Mouse (Mus musculus): ENCODE data around the gene Prim2. TPM values are rescaled to one million over a fixed set of nuclear protein-coding genes. Genes with fewer than 3 reads are reported as not detected.

Prim2 gene
- polyA plus RNA-seq, 1 experiment from 2014 or later = 40.7 TPM

DNA sequence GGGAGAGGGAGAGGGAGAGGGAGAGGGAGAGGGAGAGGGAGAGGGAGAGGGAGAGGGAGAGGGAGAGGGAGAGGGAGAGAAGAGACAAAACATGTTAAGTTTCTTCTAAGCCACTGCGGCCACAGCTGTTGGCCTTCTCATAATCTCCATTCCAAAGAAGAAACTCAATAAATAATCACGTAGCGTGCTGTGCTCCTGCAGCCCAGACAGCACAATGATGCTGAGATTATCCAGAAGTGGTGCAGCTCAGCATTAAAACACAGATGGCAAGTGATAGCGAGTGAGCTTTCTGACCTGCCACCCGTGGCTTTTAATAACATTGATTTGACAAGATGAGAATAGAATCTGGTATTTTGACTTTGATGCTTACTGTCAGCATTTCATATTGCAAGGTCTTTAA lies 205.4 kb downstream of the Prim2 start:
- no peaks in the 10 kb centered on the region for H3K36me3 ChIP-seq (ENCODE audit: control insufficient read depth, insufficient read depth, low read length)
- ATAC-seq (ENCODE audit: insufficient number of reproducible peaks, insufficient read depth, low FRiP score, low read depth) = no peak

DNA sequence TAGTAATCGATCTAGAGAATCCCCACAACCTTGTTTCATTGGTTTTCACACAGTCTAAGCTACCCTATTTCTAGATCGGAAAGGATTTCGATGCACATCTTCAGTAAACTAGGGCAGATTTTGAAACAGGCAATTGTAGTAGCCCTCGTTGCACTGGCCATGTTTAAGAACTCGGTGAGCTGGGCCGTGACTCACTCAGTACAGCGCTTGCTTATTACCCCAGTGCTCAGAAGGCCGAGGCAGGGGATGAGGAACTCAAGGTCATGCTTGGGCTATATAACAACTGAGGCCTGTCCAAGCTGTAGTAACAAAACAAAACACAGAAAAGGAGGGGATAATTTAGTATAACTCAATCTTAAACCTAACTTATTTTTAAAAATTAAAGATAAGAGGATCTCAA lies 208.9 kb downstream of the Prim2 start:
- Histone ChIP-seq H3K4me1 (ENCODE audit: control insufficient read depth, insufficient read depth, low read length) (no peaks in the 10 kb centered on the region), H3K4me3 (ENCODE audit: low read depth, low read length) (no peak overlapping the region), H3K9me3 (ENCODE audit: control insufficient read depth, low read depth, low read length) (no peaks in the 10 kb centered on the region), H3K9ac (replicated peaks; ENCODE audit: low read depth, low read length) (no peak overlapping the region), H3K27ac (ENCODE audit: low read length) (no peak overlapping the region), H3K36me3 (ENCODE audit: control insufficient read depth, insufficient read depth, low read length) (no peaks in the 10 kb centered on the region), H3K4me2 (replicated peaks; ENCODE audit: low read depth, low read length) (no peak overlapping the region), H3K27me3 (ENCODE audit: control insufficient read depth, insufficient read depth, low read length) (no peaks in the 10 kb centered on the region)
- ATAC-seq (ENCODE audit: insufficient number of reproducible peaks, insufficient read depth, low FRiP score, low read depth) = no peak
- WGBS = 90% methylated on average over 8 of the region's 8 CpGs

More for the DNA sequence above, 205.4 kb downstream of the Prim2 start:
- no peak overlapping the region for H3K4me3 ChIP-seq (ENCODE audit: low read depth, low read length)
- no peaks in the 10 kb centered on the region for H3K9me3 ChIP-seq (ENCODE audit: control insufficient read depth, low read depth, low read length)
- H3K27ac ChIP-seq (ENCODE audit: low read length) = no peak overlapping the region
- H3K9ac ChIP-seq (replicated peaks; ENCODE audit: low read depth, low read length) = no peak overlapping the region
- H3K4me2 ChIP-seq (replicated peaks; ENCODE audit: low read depth, low read length) = no peak overlapping the region
- 49% methylated on average over 5 of the region's 5 CpGs for WGBS
- H3K27me3 ChIP-seq (ENCODE audit: control insufficient read depth, insufficient read depth, low read length) = no peaks in the 10 kb centered on the region
- no peaks in the 10 kb centered on the region for H3K4me1 ChIP-seq (ENCODE audit: control insufficient read depth, insufficient read depth, low read length)

DNA sequence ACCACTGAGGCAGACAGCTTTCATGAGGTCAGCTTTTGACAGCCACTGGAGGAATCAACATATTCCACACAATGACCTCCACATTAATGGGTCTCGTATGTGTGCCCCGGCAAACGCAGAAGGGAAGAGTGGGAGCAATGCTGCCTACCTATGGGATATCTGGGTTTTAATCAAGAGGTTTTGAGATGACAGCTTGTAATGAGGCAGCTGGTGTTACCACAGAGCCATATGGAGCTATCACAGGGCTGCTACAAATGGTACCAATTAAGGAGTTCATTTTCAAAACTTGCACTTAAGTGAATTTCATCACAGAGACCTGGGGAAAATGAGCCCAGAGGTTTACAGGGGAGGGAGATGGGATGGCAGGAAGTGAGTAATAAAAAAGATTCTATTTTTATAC lies 209.3 kb downstream of the Prim2 start:
- WGBS = 86% methylated on average over 3 of the region's 3 CpGs
- Histone ChIP-seq H3K27ac (ENCODE audit: low read length) (no peak overlapping the region), H3K9ac (replicated peaks; ENCODE audit: low read depth, low read length) (no peak overlapping the region), H3K4me1 (ENCODE audit: control insufficient read depth, insufficient read depth, low read length) (no peaks in the 10 kb centered on the region), H3K27me3 (ENCODE audit: control insufficient read depth, insufficient read depth, low read length) (no peaks in the 10 kb centered on the region), H3K9me3 (ENCODE audit: control insufficient read depth, low read depth, low read length) (no peaks in the 10 kb centered on the region), H3K4me3 (ENCODE audit: low read depth, low read length) (no peak overlapping the region), H3K4me2 (replicated peaks; ENCODE audit: low read depth, low read length) (no peak overlapping the region), H3K36me3 (ENCODE audit: control insufficient read depth, insufficient read depth, low read length) (no peaks in the 10 kb centered on the region)
- ATAC-seq (ENCODE audit: insufficient number of reproducible peaks, insufficient read depth, low FRiP score, low read depth) = no peak

DNA sequence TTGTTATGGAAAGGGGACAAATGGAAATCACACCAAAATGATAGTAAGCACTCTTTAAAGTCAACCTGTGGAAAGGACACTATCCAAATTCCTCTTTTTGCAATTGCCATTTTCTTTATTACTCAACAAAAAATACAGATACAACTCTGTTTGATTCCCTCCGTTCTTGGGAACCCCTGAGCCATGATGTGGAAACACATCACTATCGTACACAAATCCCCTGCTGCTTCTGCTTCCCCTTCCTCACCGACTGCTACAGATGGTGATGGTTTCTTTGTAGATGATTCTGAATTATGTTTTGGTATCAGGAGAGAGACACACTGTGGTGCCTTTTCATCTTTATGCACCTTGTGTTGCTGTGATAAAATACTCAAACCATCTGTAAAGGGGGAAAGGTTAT lies 210.6 kb downstream of the Prim2 start:
- no peak overlapping the region for H3K4me2 ChIP-seq (replicated peaks; ENCODE audit: low read depth, low read length)
- no peaks in the 10 kb centered on the region for H3K9me3 ChIP-seq (ENCODE audit: control insufficient read depth, low read depth, low read length)
- H3K9ac ChIP-seq (replicated peaks; ENCODE audit: low read depth, low read length) = no peak overlapping the region
- WGBS = 91% methylated on average over 3 of the region's 3 CpGs
- no peak overlapping the region for H3K27ac ChIP-seq (ENCODE audit: low read length)
- H3K4me3 ChIP-seq (ENCODE audit: low read depth, low read length) = no peak overlapping the region
- no peaks in the 10 kb centered on the region for H3K36me3 ChIP-seq (ENCODE audit: control insufficient read depth, insufficient read depth, low read length)
- H3K27me3 ChIP-seq (ENCODE audit: control insufficient read depth, insufficient read depth, low read length) = no peaks in the 10 kb centered on the region
- no peaks in the 10 kb centered on the region for H3K4me1 ChIP-seq (ENCODE audit: control insufficient read depth, insufficient read depth, low read length)
- ATAC-seq (ENCODE audit: insufficient number of reproducible peaks, insufficient read depth, low FRiP score, low read depth) = no peak

GRCm38 (mm10) chr1:33454251-33454650 lies 215.3 kb downstream of the Prim2 start:
- H3K9me3 ChIP-seq (ENCODE audit: control insufficient read depth, low read depth, low read length) = no peaks in the 10 kb centered on the region
- no peak overlapping the region for H3K4me2 ChIP-seq (replicated peaks; ENCODE audit: low read depth, low read length)
- no peaks in the 10 kb centered on the region for H3K4me1 ChIP-seq (ENCODE audit: control insufficient read depth, insufficient read depth, low read length)
- H3K9ac ChIP-seq (replicated peaks; ENCODE audit: low read depth, low read length) = no peak overlapping the region
- no peaks in the 10 kb centered on the region for H3K36me3 ChIP-seq (ENCODE audit: control insufficient read depth, insufficient read depth, low read length)
- no peaks in the 10 kb centered on the region for H3K27me3 ChIP-seq (ENCODE audit: control insufficient read depth, insufficient read depth, low read length)
- no peak overlapping the region for H3K27ac ChIP-seq (ENCODE audit: low read length)
- 91% methylated on average over 6 of the region's 6 CpGs for WGBS
- H3K4me3 ChIP-seq (ENCODE audit: low read depth, low read length) = no peak overlapping the region
- ATAC-seq (ENCODE audit: insufficient number of reproducible peaks, insufficient read depth, low FRiP score, low read depth) = no peak

GRCm38 (mm10) chr1:33453299-33453698 lies 216.3 kb downstream of the Prim2 start:
- 85% methylated on average over 9 of the region's 9 CpGs for WGBS
- Histone ChIP-seq H3K9ac (replicated peaks; ENCODE audit: low read depth, low read length) (no peak overlapping the region), H3K4me3 (ENCODE audit: low read depth, low read length) (no peak overlapping the region), H3K27ac (ENCODE audit: low read length) (no peak overlapping the region), H3K9me3 (ENCODE audit: control insufficient read depth, low read depth, low read length) (no peaks in the 10 kb centered on the region), H3K36me3 (ENCODE audit: control insufficient read depth, insufficient read depth, low read length) (no peaks in the 10 kb centered on the region), H3K27me3 (ENCODE audit: control insufficient read depth, insufficient read depth, low read length) (no peaks in the 10 kb centered on the region), H3K4me1 (ENCODE audit: control insufficient read depth, insufficient read depth, low read length) (no peaks in the 10 kb centered on the region), H3K4me2 (replicated peaks; ENCODE audit: low read depth, low read length) (no peak overlapping the region)
- no peak for ATAC-seq (ENCODE audit: insufficient number of reproducible peaks, insufficient read depth, low FRiP score, low read depth)

DNA sequence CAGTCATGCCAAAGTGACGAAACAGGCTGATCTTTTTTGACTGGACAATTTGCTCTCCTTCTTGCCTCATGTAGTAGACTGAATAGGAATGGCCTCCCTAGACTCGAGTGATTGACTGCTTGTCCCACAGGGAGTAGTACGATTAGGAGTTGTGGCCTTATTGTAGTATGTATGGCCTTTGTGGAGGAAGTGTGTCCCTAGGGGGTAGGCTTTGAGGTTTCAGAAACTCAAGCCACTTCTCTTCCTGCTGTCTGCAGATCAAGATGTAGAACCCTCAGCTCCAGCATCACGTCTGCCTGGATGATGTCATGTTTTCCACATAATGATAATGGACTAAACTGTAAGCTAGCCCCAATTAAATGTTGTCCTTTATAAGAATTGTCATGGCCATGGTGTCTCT lies 222.4 kb downstream of the Prim2 start:
- H3K4me1 ChIP-seq (ENCODE audit: control insufficient read depth, insufficient read depth, low read length) = no peaks in the 10 kb centered on the region
- H3K27ac ChIP-seq (ENCODE audit: low read length) = no peak overlapping the region
- H3K4me3 ChIP-seq (ENCODE audit: low read depth, low read length) = no peak overlapping the region
- no peaks in the 10 kb centered on the region for H3K27me3 ChIP-seq (ENCODE audit: control insufficient read depth, insufficient read depth, low read length)
- no peaks in the 10 kb centered on the region for H3K9me3 ChIP-seq (ENCODE audit: control insufficient read depth, low read depth, low read length)
- WGBS = 88% methylated on average over 4 of the region's 4 CpGs
- H3K9ac ChIP-seq (replicated peaks; ENCODE audit: low read depth, low read length) = no peak overlapping the region
- no peak overlapping the region for H3K4me2 ChIP-seq (replicated peaks; ENCODE audit: low read depth, low read length)
- ATAC-seq (ENCODE audit: insufficient number of reproducible peaks, insufficient read depth, low FRiP score, low read depth) = no peak
- no peaks in the 10 kb centered on the region for H3K36me3 ChIP-seq (ENCODE audit: control insufficient read depth, insufficient read depth, low read length)

DNA sequence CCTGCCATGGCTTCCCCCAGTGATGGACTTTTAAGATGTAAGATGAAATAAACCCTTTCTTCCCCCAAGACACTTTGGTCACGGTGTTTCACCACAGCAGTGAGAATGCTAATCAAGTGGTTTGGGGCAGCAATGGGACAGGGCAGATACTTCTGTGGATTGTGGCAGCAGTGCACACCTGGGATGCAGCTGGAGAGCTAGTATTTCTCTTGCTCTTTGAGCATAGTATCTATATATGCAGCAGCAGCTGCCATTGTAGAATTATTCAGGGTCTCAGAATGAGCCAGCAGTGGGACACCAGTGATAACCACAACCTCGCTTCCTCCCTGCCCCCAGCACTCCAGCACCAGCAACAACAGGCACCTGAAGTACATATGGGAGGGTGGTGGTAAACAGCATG lies 233.4 kb downstream of the Prim2 start:
- Histone ChIP-seq H3K4me2 (replicated peaks; ENCODE audit: low read depth, low read length) (no peak overlapping the region), H3K4me3 (ENCODE audit: low read depth, low read length) (no peak overlapping the region), H3K36me3 (ENCODE audit: control insufficient read depth, insufficient read depth, low read length) (no peaks in the 10 kb centered on the region), H3K27me3 (ENCODE audit: control insufficient read depth, insufficient read depth, low read length) (no peaks in the 10 kb centered on the region), H3K27ac (ENCODE audit: low read length) (no peak overlapping the region), H3K9me3 (ENCODE audit: control insufficient read depth, low read depth, low read length) (no peaks in the 10 kb centered on the region), H3K9ac (replicated peaks; ENCODE audit: low read depth, low read length) (no peak overlapping the region), H3K4me1 (ENCODE audit: control insufficient read depth, insufficient read depth, low read length) (no peaks in the 10 kb centered on the region)
- WGBS = 85% methylated on average over 2 of the region's 2 CpGs
- ATAC-seq (ENCODE audit: insufficient number of reproducible peaks, insufficient read depth, low FRiP score, low read depth) = no peak
